Mouse (Mus musculus) liver, embryonic 11.5 days (tissue): ENCODE data around the gene Tbx15. TPM values are rescaled to one million over a fixed set of nuclear protein-coding genes. Genes with fewer than 3 reads are reported as not detected.

Experiments
- ATAC-seq: fragments of 200-750 bp; cut with Nextera tagmentation; replicated peaks from 2 replicates; pipeline ENCODE4 v1.8.0; 2017; ENCODE audit warnings: moderate number of reproducible peaks, mild to moderate bottlenecking, moderate TSS enrichment, moderate library complexity; ENCODE audit not compliant: low FRiP score
- DNase-seq: peaks from one replicate; pipeline ENCODE4 v3.0.0-alpha.2; 2017; ENCODE audit warnings: low spot score
- H3K27ac ChIP-seq: fragments of 300-500 bp; sonication (generic); 2 replicates; pipeline ENCODE4 v1.5.1; 2014; ENCODE audit warnings: mild to moderate bottlenecking, low read depth, low read length, control low read depth
- H3K27me3 ChIP-seq: fragments of 300-500 bp; sonication (generic); replicated peaks from 2 replicates; pipeline ENCODE4 v1.6.1; 2014; ENCODE audit warnings: low read length, mixed read lengths; ENCODE audit not compliant: control insufficient read depth, insufficient read depth
- H3K36me3 ChIP-seq: fragments of 300-500 bp; sonication (generic); 2 replicates; pipeline ENCODE4 v1.6.1; 2014; ENCODE audit warnings: mild to moderate bottlenecking, low read length, moderate library complexity, mixed read lengths; ENCODE audit not compliant: control insufficient read depth, insufficient read depth
- H3K4me1 ChIP-seq: fragments of 300-500 bp; sonication (generic); replicated peaks from 2 replicates; pipeline ENCODE4 v1.6.1; 2014; ENCODE audit warnings: low read length, mixed read lengths; ENCODE audit not compliant: control insufficient read depth, insufficient read depth
- H3K4me2 ChIP-seq: fragments of 300-500 bp; sonication (generic); 2 replicates; pipeline ENCODE4 v1.6.1; 2014; ENCODE audit warnings: mild to moderate bottlenecking, control low read depth, moderate library complexity
- H3K4me3 ChIP-seq: fragments of 300-500 bp; sonication (generic); 2 replicates; pipeline ENCODE4 v1.5.1; 2014; ENCODE audit warnings: low read depth, low read length, control low read depth
- H3K9ac ChIP-seq: fragments of 300-500 bp; sonication (generic); 2 replicates; pipeline ENCODE4 v1.6.1; 2014; ENCODE audit warnings: low read depth, low read length, control low read depth
- H3K9me3 ChIP-seq: fragments of 300-500 bp; sonication (generic); 2 replicates; pipeline ENCODE4 v1.6.1; 2016; ENCODE audit warnings: low read length, inconsistent platforms, mixed read lengths; ENCODE audit not compliant: control insufficient read depth
- WGBS: fragments of 180-500 bp; shearing (Covaris S2); extraction: QIAGEN DNeasy Blood & Tissue Kit; methylation state at CpG from one replicate; pipeline ENCODE4 v1.1.7; 2014; 5-methylcytosine and 5-hydroxymethylcytosine counted together
- polyA plus RNA-seq: library from polyadenylated mRNA; unstranded; fragments of >200 nt; fragmentation: Nextera tagmentation; extraction: Ambion mirVana; gene quantifications from 2 replicates; pipeline ENCODE4 v1.2.1, GENCODE M21; 2014

Tbx15 gene
- polyA plus RNA-seq, 1 experiment from 2014 or later, result 0.45 TPM

DNA sequence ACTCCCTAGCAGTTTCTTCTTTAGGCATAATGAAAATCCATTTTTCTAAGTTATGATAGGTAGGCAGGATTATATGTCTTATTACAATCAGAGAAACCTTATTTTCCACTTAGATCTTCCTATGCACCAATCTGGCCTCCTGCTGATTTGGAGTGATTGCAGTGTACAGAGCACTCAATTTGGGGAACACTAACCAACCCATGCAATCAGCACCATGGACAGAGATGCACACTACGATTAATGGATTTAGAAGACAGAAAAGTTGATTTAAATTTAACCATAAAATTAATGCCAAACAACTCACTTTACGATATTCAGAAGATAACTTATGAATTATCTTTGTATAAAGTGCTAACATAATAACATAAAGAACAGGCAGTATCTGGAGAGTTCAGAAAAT lies 70.7 kb downstream of the Tbx15 start:
- Histone ChIP-seq H3K4me1 (no peaks in the 10 kb centered on the region), H3K4me3 (no peak overlapping the region), H3K36me3 (no peaks in the 10 kb centered on the region), H3K27me3 (no peaks in the 10 kb centered on the region), H3K9me3 (no peaks in the 10 kb centered on the region), H3K4me2 (no peak overlapping the region), H3K27ac (no peak overlapping the region), H3K9ac (no peak overlapping the region)
- no peak for ATAC-seq
- DNase-seq, result no peak
- WGBS, result 61% methylated on average over 2 of the region's 2 CpGs

DNA sequence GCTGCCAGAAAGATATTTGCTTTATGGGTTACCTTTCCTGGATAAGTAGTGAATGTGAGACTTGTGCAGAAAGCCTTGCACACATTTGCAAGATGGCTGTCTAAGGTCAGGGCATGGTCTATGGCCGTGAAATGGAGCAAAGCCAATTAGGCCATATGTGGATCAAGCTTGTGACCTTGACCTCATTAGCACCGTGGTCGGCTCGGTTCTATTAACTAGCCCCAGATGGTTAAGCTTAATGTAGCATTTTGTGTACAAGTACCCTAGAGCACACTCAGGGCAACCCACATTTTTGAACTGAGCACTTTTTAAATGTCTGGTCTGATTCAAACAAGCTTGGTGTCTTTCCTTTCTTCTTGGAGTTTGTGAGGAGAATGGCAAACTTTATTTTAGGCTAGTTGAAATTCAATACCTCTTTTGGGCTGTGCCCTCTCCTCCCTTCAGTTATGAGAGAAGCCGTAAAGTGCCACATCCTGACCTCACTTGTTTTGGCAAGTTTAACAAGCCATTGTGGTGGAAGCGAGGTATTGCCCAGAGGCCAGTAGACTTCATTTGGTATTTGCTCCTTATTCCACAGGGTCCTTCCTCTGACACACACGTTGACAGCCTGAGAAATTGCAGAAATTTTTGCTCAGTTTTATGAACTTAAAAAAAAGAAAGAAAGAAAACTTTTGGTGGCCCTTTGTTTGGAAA lies 71.9 kb downstream of the Tbx15 start:
- H3K27me3 ChIP-seq, result no peaks in the 10 kb centered on the region
- H3K4me3 ChIP-seq, result no peak overlapping the region
- H3K4me1 ChIP-seq, result no peaks in the 10 kb centered on the region
- H3K9ac ChIP-seq, result no peak overlapping the region
- no peak overlapping the region for H3K4me2 ChIP-seq
- no peak for DNase-seq
- ATAC-seq, result no peak
- 67% methylated on average over 7 of the region's 7 CpGs for WGBS
- H3K36me3 ChIP-seq, result no peaks in the 10 kb centered on the region
- no peaks in the 10 kb centered on the region for H3K9me3 ChIP-seq
- H3K27ac ChIP-seq, result no peak overlapping the region

DNA sequence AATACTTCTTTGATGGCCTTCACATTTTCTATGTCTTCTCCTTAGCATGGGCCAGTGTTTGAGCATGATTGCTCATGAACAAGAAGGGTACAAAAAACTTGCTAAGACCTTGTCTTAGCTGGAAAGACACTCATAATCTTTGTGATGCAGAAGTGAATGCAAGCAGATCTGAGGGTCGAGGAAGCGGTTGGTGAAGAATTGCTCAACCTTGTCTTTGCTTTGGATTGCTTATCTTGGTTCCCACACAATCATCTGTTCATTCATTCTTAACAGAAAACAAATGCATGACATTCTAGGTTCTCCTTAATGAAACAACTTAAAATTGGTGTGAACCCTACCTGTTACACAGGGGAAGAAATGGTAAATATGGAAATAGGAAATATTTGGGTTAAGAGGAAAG lies 82.2 kb downstream of the Tbx15 start:
- Histone ChIP-seq H3K4me1 (no peaks in the 10 kb centered on the region), H3K9me3 (no peaks in the 10 kb centered on the region), H3K4me2 (no peak overlapping the region), H3K27ac (no peak overlapping the region), H3K9ac (no peak overlapping the region), H3K36me3 (no peaks in the 10 kb centered on the region), H3K4me3 (no peak overlapping the region), H3K27me3 (no peaks in the 10 kb centered on the region)
- DNase-seq (no peak), ATAC-seq (no peak)
- WGBS, result 70% methylated on average over 2 of the region's 2 CpGs

DNA sequence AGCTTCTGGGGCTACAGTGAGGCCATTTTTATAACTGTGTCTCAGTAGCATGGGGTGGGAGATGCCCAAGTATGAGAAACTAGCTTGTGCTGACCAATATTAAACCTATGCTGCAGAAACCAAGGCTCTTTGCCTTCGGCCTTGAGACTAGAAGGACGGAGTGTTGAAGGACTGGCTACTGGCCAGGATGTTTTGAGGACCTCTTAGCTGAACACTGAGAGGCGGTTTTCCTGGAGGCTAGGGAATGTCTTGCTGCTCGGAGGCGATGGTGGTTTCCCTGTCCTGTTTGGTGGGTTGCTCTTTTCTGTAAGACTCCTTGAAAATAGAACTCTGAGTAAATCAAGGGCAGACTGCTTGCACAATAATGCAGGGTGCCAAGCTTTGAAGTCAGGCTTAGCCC lies 89.1 kb downstream of the Tbx15 start:
- Histone ChIP-seq H3K27ac (no peak overlapping the region), H3K27me3 (no peaks in the 10 kb centered on the region), H3K36me3 (no peaks in the 10 kb centered on the region), H3K4me2 (no peak overlapping the region), H3K9ac (no peak overlapping the region), H3K4me1 (no peaks in the 10 kb centered on the region), H3K9me3 (no peaks in the 10 kb centered on the region), H3K4me3 (no peak overlapping the region)
- DNase-seq (no peak), ATAC-seq (no peak)
- WGBS, result 71% methylated on average over 5 of the region's 5 CpGs

DNA sequence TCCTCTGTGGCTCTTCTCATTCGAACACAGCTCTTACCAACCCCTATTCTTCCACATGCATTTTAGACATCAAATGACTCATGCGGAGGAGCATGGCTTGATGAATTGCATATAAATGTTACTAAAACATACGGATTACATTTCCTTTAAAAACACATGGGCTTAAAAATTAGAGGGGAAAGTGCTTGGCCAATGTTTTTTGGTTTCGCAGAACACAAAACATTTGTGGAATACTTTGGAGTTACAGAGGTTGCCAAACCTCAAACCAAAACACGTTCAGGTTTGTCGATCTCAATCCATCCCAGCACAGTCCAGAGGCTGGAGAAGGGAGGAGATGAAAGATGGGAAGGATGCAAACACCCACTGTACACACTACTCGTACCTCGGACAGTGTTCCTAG lies 90.9 kb downstream of the Tbx15 start:
- Histone ChIP-seq H3K4me1 (no peaks in the 10 kb centered on the region), H3K4me2 (no peak overlapping the region), H3K27ac (no peak overlapping the region), H3K36me3 (no peaks in the 10 kb centered on the region), H3K27me3 (no peaks in the 10 kb centered on the region), H3K9me3 (no peaks in the 10 kb centered on the region), H3K9ac (no peak overlapping the region), H3K4me3 (no peak overlapping the region)
- no peak for ATAC-seq
- DNase-seq, result no peak
- WGBS, result 78% methylated on average over 8 of the region's 8 CpGs

DNA sequence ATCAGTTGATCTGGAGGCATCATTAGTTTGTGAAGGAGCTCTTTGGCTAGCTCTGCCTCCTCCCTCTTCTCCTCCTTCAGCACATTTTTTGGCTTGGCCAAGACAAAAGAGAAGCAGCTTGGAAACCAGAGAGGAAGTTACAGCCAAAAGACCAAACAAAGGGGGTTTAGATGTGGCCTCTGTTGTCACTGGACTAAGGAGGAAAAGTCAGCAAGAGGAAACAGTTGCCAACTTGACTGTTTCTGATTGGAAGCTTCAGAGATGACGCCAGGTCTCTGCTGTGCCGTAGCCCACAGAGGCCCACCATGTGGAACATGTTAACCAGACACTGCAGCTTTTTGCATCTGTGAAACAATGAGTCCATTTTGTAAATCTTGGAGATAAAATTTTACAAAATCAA lies 96.7 kb downstream of the Tbx15 start:
- no peak for DNase-seq
- Histone ChIP-seq H3K4me1 (no peaks in the 10 kb centered on the region), H3K4me2 (no peak overlapping the region), H3K27me3 (no peaks in the 10 kb centered on the region), H3K27ac (no peak overlapping the region), H3K36me3 (no peaks in the 10 kb centered on the region), H3K9me3 (no peaks in the 10 kb centered on the region), H3K9ac (no peak overlapping the region), H3K4me3 (no peak overlapping the region)
- 62% methylated on average over 2 of the region's 2 CpGs for WGBS
- no peak for ATAC-seq

DNA sequence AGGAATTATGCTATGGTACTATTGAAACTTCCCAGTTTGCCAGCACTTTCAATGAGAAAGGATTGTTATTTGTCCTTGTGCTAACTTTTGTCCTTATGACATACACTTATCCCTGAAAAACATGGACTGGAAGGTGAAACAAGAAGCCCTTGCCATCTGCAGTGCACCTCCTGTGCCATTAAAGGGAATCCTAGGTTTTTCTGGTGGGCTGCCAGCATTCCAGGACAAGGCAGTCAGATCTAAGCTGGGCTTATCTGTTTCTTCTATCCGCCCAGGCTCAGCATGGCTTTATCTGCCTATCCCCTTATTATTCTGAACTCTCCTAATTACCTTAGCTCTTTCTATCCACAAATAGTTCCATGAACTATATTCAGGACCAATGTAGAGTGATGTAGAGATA lies 98.6 kb downstream of the Tbx15 start:
- DNase-seq (no peak), ATAC-seq (no peak)
- Histone ChIP-seq H3K4me2 (no peak overlapping the region), H3K4me3 (no peak overlapping the region), H3K36me3 (no peaks in the 10 kb centered on the region), H3K27me3 (no peaks in the 10 kb centered on the region), H3K9me3 (no peaks in the 10 kb centered on the region), H3K27ac (no peak overlapping the region), H3K9ac (no peak overlapping the region), H3K4me1 (no peaks in the 10 kb centered on the region)
- 54% methylated on average over 1 of the region's 1 CpGs for WGBS

DNA sequence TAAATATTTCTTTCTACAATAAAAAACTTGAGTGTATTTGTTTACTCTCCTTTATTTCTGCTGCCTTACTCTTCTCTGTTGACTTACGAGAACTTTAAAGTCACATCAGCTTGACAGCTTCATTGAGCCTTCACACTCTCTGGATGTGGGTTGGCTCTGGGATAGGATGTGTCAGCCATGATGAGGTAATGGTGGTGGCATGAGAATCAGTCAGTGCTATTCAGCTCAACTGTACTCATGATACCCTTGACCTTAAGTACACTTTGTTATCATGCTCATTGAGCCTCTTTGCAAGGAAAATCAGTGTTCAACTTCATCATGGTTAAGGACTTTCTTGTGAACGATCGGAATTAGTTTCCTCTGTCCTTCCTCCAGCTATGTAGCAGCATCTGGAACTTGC lies 99.8 kb downstream of the Tbx15 start:
- Histone ChIP-seq H3K4me2 (no peak overlapping the region), H3K36me3 (no peaks in the 10 kb centered on the region), H3K9ac (no peak overlapping the region), H3K4me3 (no peak overlapping the region), H3K4me1 (no peaks in the 10 kb centered on the region), H3K27me3 (no peaks in the 10 kb centered on the region), H3K9me3 (no peaks in the 10 kb centered on the region), H3K27ac (no peak overlapping the region)
- DNase-seq, result no peak
- no peak for ATAC-seq
- 68% methylated on average over 3 of the region's 3 CpGs for WGBS

DNA sequence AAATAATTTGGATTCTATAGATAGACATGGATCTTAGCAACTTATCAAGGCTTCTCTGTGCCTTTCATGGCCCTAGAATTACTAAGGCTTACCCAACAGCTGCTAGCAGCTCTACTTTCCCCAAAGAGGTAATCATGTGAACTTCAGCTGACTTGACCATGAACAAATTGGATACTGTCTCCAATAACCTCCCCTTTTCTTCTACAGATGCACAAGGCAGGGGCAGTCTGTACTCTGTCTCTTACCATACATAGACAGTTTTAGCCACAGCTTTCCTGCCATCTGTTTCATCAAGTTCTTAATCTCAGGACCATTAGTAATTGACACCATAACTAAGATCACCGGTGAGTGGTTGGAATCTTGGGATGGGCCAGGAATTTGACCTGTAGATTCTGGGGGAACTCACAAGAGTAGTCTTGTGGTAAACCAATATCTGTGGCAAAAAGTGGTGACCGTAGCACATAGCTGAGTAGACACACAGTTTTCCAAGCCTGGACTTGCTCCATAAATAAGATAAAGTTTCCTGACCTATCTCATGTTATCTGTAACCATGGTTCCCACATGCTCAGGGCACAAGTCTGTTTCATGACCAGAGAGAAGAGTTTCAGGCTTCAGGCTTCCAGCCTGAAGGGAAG lies 139.6 kb downstream of the Tbx15 start:
- H3K27me3 ChIP-seq, result no peaks in the 10 kb centered on the region
- H3K4me1 ChIP-seq, result no peaks in the 10 kb centered on the region
- no peak overlapping the region for H3K4me3 ChIP-seq
- ATAC-seq, result no peak
- H3K9me3 ChIP-seq, result peaks cover 2% of the 10 kb centered on the region; the same call in 1 of the 2 replicates
- no peak overlapping the region for H3K4me2 ChIP-seq
- H3K36me3 ChIP-seq, result no peaks in the 10 kb centered on the region
- no peak for DNase-seq
- WGBS, result 82% methylated on average over 2 of the region's 2 CpGs
- H3K9ac ChIP-seq, result no peak overlapping the region
- H3K27ac ChIP-seq, result no peak overlapping the region
